Mouse (Mus musculus) left cerebral cortex, adult 2 months (tissue): ENCODE data around the gene 1700017B05Rik. TPM values are rescaled to one million over a fixed set of nuclear protein-coding genes. Genes with fewer than 3 reads are reported as not detected.
A peak's percentile ranks its signal among the peaks of the same experiment; 100 is the strongest.
"Not testable (repeated sequence)": the region's sequence is repeated elsewhere in the genome, so short reads cannot be mapped to it uniquely, and the experiment has no call there.

Experiments used
- DNase-seq, 2 experiments: peaks; one replicate each; pipeline ENCODE4 v3.0.0; 2021 to 2022; ENCODE audit warnings: low spot score in 2 of 2, mixed read lengths in 1 of 2; ENCODE audit errors: extremely low spot score in 1 of 2
- H3K27ac ChIP-seq: fragments of 200-600 bp; 2 replicates; pipeline ENCODE4 v1.8.1; 2022
- H3K4me3 ChIP-seq: fragments of 200-600 bp; 2 replicates; pipeline ENCODE4 v1.8.1; 2022
- CTCF ChIP-seq: fragments of 200-600 bp; IDR thresholded peaks from 2 replicates; pipeline ENCODE4 v1.8.1; 2022; ENCODE audit warnings: antibody characterized with exemption, mild to moderate bottlenecking, moderate library complexity
- intact Hi-C: fragments of 180-260 bp; cut with DNase I; formaldehyde crosslinking; loops from one replicate; pipeline ENCODE4 v1.15.1; 2025
- total RNA-seq, 2 experiments: library from RNA; stranded (reverse); gene quantifications; 2 replicates each; pipeline ENCODE4 v1.2.3; 2021

Gene 1700017B05Rik
- total RNA-seq, 2 experiments from 2014 or later = 18.5 to 20.1 TPM

- no peak overlapping the region for H3K27ac ChIP-seq
- DNase-seq = no peak
- no peak overlapping the region for H3K4me3 ChIP-seq
- intact Hi-C loops = loop anchor here (10.0 kb wide), 1 partner anchor 331 kb away; no protein-coding TSS in a partner anchor
- TF ChIP-seq CTCF = no peak
Measured at GRCm38 (mm10) chr9:57225780-57226627, 36.4 kb downstream of the 1700017B05Rik start.

- TF ChIP-seq CTCF = no peak
- Histone ChIP-seq H3K27ac (no peak overlapping the region), H3K4me3 (no peak overlapping the region)
- DNase-seq = no peak
- intact Hi-C loops = loop anchor here (10.0 kb wide), 1 partner anchor 329 kb away; no protein-coding TSS in a partner anchor
Measured at GRCm38 (mm10) chr9:57223341-57223740, 39.1 kb downstream of the 1700017B05Rik start.

- H3K4me3 ChIP-seq = no peak overlapping the region
- intact Hi-C loops = loop anchor here (1.0 to 10.0 kb wide), 2 partner anchors 58 to 326 kb away; no protein-coding TSS in a partner anchor
- DNase-seq = peak; percentile 30 to 39
Measured at GRCm38 (mm10) chr9:57220356-57220755, 42.1 kb downstream of the 1700017B05Rik start.

GRCm38 (mm10) chr9:57219511-57219910 is 42.9 kb downstream of the 1700017B05Rik start:
- intact Hi-C loops = loop anchor here (10.0 kb wide), 1 partner anchor 165 kb away; no protein-coding TSS in a partner anchor
- no peak for DNase-seq
- H3K27ac ChIP-seq = no peak overlapping the region
- no peak for TF ChIP-seq CTCF
- H3K4me3 ChIP-seq = no peak overlapping the region

More at GRCm38 (mm10) chr9:57220356-57220755, 42.1 kb downstream of the 1700017B05Rik start:
- H3K27ac ChIP-seq = no peak overlapping the region
- peak; percentile 69 for TF ChIP-seq CTCF

- H3K4me3 ChIP-seq = no peak overlapping the region
- intact Hi-C loops = loop anchor here (10.0 kb wide), 1 partner anchor 164 kb away; no protein-coding TSS in a partner anchor
- H3K27ac ChIP-seq = no peak overlapping the region
- TF ChIP-seq CTCF = no peak
- DNase-seq = no peak
Measured at GRCm38 (mm10) chr9:57218776-57219175, 43.6 kb downstream of the 1700017B05Rik start.

GRCm38 (mm10) chr9:57217220-57217619 is 45.2 kb downstream of the 1700017B05Rik start:
- H3K4me3 ChIP-seq = no peak overlapping the region
- no peak for DNase-seq
- TF ChIP-seq CTCF = no peak
- no peak overlapping the region for H3K27ac ChIP-seq
- intact Hi-C loops = loop anchor here (10.0 kb wide), 1 partner anchor 162 kb away; no protein-coding TSS in a partner anchor

- intact Hi-C loops = loop anchor here (10.0 kb wide), 1 partner anchor 160 kb away; no protein-coding TSS in a partner anchor
- no peak for TF ChIP-seq CTCF
- no peak overlapping the region for H3K4me3 ChIP-seq
- no peak for DNase-seq
- no peak overlapping the region for H3K27ac ChIP-seq
Measured at GRCm38 (mm10) chr9:57214500-57214899, 47.9 kb downstream of the 1700017B05Rik start.

- no peak for TF ChIP-seq CTCF
- Histone ChIP-seq H3K4me3 (no peak overlapping the region), H3K27ac (no peak overlapping the region)
- intact Hi-C loops = loop anchor here (10.0 kb wide), 1 partner anchor 158 kb away; no protein-coding TSS in a partner anchor
- no peak for DNase-seq
Measured at GRCm38 (mm10) chr9:57212448-57213222, 49.8 kb downstream of the 1700017B05Rik start.

- TF ChIP-seq CTCF = peak; percentile 78
- no peak overlapping the region for H3K4me3 ChIP-seq
- intact Hi-C loops = loop anchor here (1.0 to 2.0 kb wide), 2 partner anchors 47 to 224 kb away; no protein-coding TSS in a partner anchor
- DNase-seq = no peak
- H3K27ac ChIP-seq = no peak overlapping the region
Measured at GRCm38 (mm10) chr9:57209316-57209715, 53.1 kb downstream of the 1700017B05Rik start.

- intact Hi-C loops = no loop called here
- DNase-seq = no peak
- no peak overlapping the region for H3K27ac ChIP-seq
- TF ChIP-seq CTCF = no peak
- H3K4me3 ChIP-seq = no peak overlapping the region
Measured at GRCm38 (mm10) chr9:57206896-57207295, 55.5 kb downstream of the 1700017B05Rik start.

GRCm38 (mm10) chr9:57203571-57203970 is 58.8 kb downstream of the 1700017B05Rik start:
- H3K27ac ChIP-seq, H3K4me3 ChIP-seq, intact Hi-C loops, DNase-seq: not testable (repeated sequence)

Other genes starting within 250 kb of the 1700017B05Rik start
- gene Sin3a, start 190.6 kb downstream of the 1700017B05Rik start, total RNA-seq = 10 to 100 TPM; 38.8 to 47.5 TPM
- 100 to 1,000 TPM; 150 to 175 TPM for gene Man2c1, start 131.9 kb downstream of the 1700017B05Rik start, total RNA-seq
- 10 to 100 TPM in 1 of 2 experiments, 1 to 10 TPM in 1; 9.9 to 10.5 TPM for gene Neil1, start 114.3 kb downstream of the 1700017B05Rik start, total RNA-seq
- 10 to 100 TPM; 84.1 to 93.1 TPM for gene Commd4, start 104.3 kb downstream of the 1700017B05Rik start, total RNA-seq
- not detected for gene Trcg1, start 26.1 kb downstream of the 1700017B05Rik start, total RNA-seq
- gene Ppcdc, start 177.5 kb upstream of the 1700017B05Rik start, total RNA-seq = 10 to 100 TPM; 16.3 to 16.8 TPM
- 100 to 1,000 TPM; 379 TPM for gene Scamp5, start 205.4 kb upstream of the 1700017B05Rik start, total RNA-seq
- 10 to 100 TPM; 16.9 to 18.5 TPM for gene Rpp25, start 241.4 kb upstream of the 1700017B05Rik start, total RNA-seq